Mouse (Mus musculus) CH12.LX (cell line): ENCODE measurements around the gene Mgat3.

Source experiments
- BHLHE40 ChIP-seq: IDR thresholded peaks from 2 replicates; pipeline ENCODE4 v1.6.1; 2011; ENCODE audit warnings: mild to moderate bottlenecking, low read depth, low read length, improper control_type of control experiment
- CTCF ChIP-seq, 2 experiments: IDR thresholded peaks in 1 of 2; conservative IDR thresholded peaks in 1 of 2; 2 replicates each; pipeline ENCODE4 v1.5.1; 2011 to 2012; ENCODE audit warnings: low read depth in 2 of 2, low read length in 2 of 2, improper control_type of control experiment in 1 of 2, inconsistent platforms in 1 of 2, mild to moderate bottlenecking in 1 of 2, moderate library complexity in 1 of 2
- ETS1 ChIP-seq: conservative IDR thresholded peaks from 2 replicates; pipeline ENCODE4 v1.6.1; 2012; ENCODE audit warnings: low read depth, mild to moderate bottlenecking, inconsistent platforms, low read length, improper control_type of control experiment, moderate library complexity
- GABPA ChIP-seq: IDR thresholded peaks from 2 replicates; pipeline ENCODE4 v1.6.1; 2012; ENCODE audit warnings: low read depth, low read length, improper control_type of control experiment, inconsistent platforms; ENCODE audit not compliant: insufficient replicate concordance
- MAZ ChIP-seq: IDR thresholded peaks from 2 replicates; pipeline ENCODE4 v1.6.1; 2012; ENCODE audit warnings: low read depth, mild to moderate bottlenecking, inconsistent platforms, low read length, improper control_type of control experiment, moderate library complexity
- POLR2A ChIP-seq: IDR thresholded peaks from 2 replicates; pipeline ENCODE4 v1.6.1; 2011; ENCODE audit warnings: low read depth, mild to moderate bottlenecking, improper control_type of control experiment, low read length
- TCF12 ChIP-seq: IDR thresholded peaks from 2 replicates; pipeline ENCODE4 v1.6.1; 2014; ENCODE audit warnings: low read depth, mild to moderate bottlenecking, inconsistent platforms, low read length, improper control_type of control experiment

DNA sequence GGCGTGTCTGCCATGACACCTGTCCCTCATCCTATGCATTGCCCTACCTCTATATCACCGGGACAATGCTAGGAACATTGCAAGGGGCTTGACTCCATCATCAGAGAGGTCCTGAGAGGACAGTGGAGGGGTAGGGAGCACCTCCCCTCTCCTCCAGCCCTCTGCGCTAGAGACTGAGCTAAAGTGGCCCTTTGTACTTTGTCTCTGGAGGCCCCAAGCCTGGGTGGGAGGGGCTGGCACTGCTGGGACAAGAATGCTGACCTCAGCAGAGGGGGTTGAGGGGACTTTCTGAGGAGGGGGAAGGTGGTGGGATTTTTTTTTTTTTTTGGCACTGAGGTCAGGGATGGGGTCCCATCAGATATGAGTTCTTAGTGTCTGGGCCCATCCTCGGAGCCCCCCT lies 16.6 kb downstream of the Mgat3 start:
- TF ChIP-seq POLR2A (no peak), CTCF (conservative IDR thresholded peaks at IDR 0.05 in 1 of 2, IDR thresholded peaks at IDR 0.05 in 1 of 2; ENCODE audit: low read depth in 2 of 2, low read length in 2 of 2) (no peak), ETS1 (no peak), BHLHE40 (no peak), TCF12 (no peak), GABPA (no peak), MAZ (no peak)
